Mouse (Mus musculus) right cerebral cortex, adult 18-20 months (tissue): ENCODE data around the gene Eomes.

Experiments used
- DNase-seq: peaks from one replicate; pipeline ENCODE4 v3.0.0; 2022; ENCODE audit warnings: mixed read lengths

The Eomes gene

DNA sequence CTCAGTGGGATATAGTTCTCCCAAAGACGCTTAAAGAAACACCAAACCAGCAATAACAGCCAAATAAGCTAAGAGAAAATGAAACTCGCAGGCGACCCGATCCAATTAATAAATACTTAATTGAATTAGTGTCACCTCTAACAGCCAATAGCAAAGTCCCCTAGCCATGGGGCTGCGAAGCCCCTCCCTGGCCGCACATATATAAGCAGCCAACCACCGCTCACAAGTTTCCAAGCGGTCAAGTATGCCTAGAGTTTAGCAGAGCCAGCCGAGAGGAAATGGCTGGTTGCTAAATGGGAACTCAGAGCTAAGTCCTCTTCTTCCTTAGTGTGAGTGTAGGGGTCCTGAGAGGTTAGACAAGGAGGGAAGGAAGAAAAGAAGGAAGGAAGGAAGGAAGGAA is at the start of gene Eomes:
Gene Eomes, plus strand, starts transcription at position 252 of the 400 bp plus-strand sequence.
- no peak for DNase-seq

DNA sequence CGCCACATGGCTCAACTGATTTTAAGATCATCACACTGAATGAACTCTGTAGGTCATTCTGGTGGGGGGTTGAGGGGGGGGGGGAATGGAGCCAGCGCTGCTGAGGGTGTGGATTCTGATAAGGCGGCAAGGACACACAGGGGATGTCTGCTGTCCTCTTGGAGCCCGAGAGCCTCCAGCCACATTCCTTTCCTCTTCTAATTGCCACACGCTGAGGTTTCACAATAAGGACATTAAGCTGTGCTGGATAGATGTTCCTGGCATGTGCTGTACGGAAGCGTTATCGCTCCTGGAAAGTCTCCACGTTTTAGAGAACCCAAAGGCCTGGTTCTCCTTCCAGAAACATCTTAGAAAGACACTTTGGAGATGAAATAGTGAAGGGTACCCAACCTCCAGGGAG is 33.2 kb upstream of the Eomes start:
- no peak for DNase-seq

- DNase-seq = no peak
Observed at GRCm38 (mm10) chr9:118449336-118449735, 28.7 kb upstream of the Eomes start.

GRCm38 (mm10) chr9:118453427-118453826 is 24.6 kb upstream of the Eomes start:
- DNase-seq = no peak

DNA sequence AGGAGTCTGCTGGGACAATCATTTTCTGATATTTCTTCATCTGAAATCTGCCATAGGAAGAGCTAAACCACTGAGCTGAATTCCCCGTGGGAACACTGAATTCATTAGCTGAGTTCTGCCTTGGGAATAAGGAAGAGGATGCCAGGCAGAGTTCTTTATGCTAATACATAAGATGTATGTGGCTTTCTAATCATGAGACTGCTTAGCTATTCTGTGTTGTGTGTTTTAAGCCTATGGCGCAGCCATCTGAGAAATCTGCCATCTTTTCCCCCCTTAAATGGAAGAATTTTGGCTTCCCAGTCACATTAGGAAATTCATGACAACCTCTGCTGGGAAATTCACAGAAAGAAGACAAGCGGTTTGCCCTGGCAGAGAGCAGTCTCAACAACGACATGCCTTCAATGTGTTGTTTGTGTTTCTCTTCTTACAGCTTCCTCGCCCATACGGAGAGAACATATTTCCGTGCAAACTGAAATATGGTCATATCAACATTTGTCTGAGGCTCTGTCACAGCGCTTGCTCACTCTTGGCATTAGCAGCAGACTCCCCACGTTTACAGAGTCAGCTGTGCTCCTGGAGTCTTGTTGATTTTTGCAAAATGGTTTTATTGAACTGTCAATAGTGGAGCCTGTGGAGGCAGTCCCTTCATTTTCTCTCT is 22.7 kb upstream of the Eomes start:
- DNase-seq = no peak

GRCm38 (mm10) chr9:118456405-118456804 is 21.6 kb upstream of the Eomes start:
- DNase-seq = no peak

DNA sequence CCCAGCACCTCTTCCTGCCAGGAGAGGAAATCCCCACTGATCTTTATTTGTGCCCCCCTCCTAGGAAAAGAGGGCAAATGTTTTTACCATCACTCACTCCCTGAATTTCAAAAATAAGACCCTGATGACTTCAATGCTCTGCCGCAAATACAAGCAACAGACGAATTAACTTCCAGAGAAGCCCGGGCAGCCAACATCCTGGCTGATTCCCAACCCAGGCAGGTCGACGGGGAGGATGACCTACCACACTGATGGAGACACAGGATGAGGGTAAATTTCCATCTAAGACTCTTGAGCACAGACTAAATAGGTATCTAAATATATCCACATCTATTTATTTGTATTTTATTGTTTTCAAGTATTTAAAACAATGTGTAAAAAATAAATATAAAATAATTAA is 20.0 kb upstream of the Eomes start:
- DNase-seq = no peak

GRCm38 (mm10) chr9:118464031-118464430 is 14.0 kb upstream of the Eomes start:
- no peak for DNase-seq

GRCm38 (mm10) chr9:118468301-118468700 is 9.7 kb upstream of the Eomes start:
- no peak for DNase-seq

DNA sequence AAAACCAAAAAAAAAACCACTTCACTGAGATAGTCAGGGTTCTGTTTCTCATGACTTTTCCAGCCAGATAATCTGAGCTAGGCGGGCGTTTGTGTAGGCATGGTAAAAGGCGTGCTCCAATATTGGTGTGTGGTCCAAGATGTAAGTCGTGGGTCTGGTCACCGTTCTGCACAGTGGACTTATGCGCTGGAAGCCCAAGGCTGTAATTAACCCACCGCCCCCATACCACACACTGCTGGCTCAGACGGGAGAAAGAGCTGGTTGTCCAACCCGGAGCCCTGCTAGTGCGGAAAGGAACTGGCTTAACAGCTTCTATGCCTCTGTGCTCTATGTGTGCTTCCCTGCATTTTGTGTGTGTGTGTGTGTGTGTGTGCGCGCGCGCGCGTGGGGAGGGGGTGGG is 8.7 kb upstream of the Eomes start:
- no peak for DNase-seq

DNA sequence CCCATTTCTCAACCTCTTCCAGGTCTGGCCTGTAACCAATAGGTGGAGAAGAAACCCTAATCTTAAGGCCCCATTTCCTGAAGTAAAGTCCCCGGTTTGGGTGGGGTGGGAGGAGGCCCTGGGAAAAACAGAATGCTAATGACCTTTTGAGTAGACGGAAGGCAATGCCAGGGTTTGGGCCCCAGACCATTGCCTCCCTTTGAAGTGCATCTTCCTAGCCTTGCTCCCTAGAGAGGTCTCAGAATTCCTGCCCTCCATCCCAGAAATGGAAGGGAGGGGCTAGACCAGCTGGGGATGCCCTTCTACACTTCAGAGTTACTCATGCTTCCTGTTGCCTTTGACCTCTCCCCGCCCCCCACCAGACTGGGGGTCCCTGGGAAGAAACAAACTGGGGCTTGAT is 6.7 kb upstream of the Eomes start:
- no peak for DNase-seq

DNA sequence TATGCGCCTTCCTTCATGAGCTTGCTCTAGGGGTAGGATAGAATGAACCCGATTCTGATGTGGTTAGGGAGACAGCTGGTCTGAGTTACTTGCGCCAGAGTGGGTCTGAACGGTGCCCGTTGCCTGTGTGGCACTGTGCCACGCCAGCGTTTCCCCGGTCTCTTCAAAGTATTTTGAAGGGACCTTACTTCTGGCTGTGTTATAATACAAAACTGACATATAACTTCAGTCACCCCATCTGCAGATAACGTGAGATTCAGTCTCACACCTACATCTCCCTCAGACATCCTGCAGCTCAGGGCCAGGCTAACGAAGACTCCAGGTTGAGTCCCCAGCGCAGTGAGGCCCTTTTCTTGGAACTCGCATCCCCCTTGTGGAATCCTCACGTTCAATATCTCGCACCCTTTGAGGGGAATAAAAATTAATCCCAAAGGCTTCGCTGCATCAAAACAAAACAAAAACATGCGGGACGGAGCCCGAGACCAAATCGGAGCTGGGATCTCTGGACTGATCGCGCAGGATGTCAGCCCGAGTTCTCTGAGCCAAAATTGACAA is 1.7 kb upstream of the Eomes start:
- no peak for DNase-seq

- DNase-seq = no peak
Observed at GRCm38 (mm10) chr9:118476766-118477271, 1.2 kb upstream of the Eomes start.

DNA sequence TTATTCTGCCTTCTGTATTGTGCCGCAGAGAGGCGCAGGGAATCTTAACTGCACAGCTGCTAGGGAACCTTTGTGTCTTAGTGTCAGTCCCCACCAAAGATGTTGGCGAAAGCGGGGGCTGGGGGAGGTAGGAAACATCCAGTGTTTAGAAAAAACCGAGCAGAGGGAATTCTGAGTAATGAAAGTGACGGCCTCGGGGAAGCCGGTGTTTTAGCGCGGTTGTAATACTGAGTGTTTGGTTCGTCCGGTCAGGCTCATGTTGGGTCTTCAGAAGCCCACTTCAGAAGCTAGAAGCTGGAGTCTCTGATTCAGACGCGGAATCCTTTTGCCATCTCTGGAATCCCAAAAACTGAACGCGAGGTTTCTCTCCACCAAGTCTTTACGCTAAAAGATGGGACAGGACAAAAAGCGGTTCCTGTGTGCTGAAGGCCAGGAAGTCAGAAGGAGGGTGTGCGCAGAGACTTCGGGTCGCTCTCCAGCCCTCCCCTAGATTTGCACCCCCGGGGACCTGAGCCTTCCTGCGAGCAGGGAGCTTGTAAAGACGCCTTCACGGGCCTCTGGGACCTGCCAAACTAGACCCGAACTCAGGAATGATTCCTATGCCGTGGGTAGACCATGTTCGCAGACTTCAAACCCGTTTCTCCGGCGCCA is 606 bp upstream of the Eomes start:
- DNase-seq = no peak

DNA sequence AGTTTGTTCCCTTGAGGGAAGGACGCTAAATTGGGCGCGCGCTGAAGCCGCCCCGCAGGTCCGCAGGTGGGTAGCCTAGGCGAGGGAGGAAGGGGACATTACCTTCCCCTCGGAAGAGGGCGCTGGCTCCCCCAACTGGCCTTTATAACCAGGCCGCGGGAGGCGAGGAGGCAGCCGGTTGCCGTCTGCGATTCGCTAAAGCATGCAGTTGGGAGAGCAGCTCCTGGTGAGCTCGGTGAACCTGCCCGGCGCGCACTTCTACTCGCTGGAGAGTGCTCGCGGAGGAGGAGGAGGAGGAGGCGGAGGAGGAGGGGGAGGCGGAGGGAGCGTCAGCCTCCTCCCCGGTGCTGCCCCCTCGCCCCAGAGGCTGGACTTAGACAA is 436 bp downstream of the Eomes start:
- no peak for DNase-seq

- DNase-seq = no peak
Observed at GRCm38 (mm10) chr9:118478839-118479507, 961 bp downstream of the Eomes start.

DNA sequence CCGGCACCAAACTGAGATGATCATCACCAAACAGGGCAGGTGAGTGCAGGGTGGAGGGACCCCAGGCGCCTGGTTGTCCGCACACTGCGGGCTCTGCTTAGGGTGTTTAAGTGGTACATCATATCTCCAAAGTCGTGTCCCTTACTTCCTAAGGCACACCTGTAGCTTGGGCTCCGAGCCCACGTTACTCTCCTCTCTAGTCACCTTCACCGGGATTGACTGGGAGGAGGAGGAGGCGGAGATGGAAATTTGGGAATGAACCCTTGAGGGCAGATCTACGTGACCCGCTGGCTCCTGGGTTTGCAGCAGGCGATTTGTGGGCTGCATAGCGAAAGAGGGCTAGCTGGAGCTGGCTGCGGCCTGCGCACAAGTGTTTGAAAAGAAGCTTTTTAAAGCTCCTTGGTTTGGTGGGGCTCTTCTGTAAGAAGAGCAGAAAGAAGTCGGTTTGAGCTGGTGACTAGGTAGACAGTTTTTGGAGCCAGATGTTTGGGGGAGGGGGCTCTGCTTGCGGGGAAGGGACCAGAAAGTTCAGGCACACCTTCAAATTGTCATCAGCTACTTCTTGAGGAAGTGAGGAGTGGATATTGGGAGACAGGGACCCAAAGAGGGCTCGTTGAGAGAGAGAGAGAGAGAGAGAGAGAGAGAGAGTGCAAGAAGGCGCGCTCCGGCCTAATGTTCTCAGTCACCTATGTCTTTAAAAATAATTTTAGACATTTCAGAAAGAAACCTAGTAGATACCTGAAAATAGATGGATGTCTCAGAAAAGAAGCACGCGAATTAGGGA is 1.7 kb downstream of the Eomes start:
- DNase-seq = no peak

DNA sequence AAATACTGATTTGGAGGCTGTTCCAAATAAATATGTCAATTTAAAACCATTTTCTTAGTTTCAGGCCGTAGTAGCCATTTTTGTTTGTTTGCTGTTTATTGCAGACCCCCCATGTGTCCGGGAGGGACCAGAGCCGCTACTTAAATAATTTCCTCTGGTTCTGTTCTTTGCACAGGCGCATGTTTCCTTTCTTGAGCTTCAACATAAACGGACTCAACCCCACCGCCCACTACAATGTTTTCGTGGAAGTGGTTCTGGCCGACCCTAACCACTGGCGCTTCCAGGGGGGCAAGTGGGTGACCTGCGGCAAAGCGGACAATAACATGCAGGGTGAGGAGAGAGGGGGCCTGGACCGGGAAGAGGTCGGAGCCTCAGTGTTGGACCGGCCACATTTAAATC is 2.3 kb downstream of the Eomes start:
- no peak for DNase-seq

DNA sequence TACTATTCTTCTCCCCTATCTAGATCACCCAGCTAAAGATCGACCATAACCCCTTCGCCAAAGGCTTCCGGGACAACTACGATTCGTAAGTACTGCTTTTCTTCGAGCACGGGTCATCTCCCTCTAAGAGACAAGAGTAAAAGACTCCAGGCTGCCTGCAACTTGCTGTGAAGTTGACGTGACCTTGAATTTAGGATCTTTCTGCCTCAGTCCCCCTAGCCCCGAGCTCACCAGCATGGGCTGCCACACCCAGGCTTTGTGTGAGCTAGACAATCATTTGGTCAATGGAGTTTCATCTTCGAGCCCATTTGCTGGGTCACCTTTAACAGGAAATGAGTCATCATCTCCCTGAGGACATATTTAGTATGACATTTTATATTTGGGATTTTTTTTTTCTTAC is 4.2 kb downstream of the Eomes start:
- no peak for DNase-seq

GRCm38 (mm10) chr9:118486361-118487095 is 8.5 kb downstream of the Eomes start:
- no peak for DNase-seq

GRCm38 (mm10) chr9:118487096-118487395 is 9.0 kb downstream of the Eomes start:
- DNase-seq = no peak

- DNase-seq = no peak
Observed at GRCm38 (mm10) chr9:118487636-118488035, 9.6 kb downstream of the Eomes start.
